Mouse (Mus musculus): Measurements from ENCODE around the gene Slc25a19. TPM values are rescaled to one million over a fixed set of nuclear protein-coding genes. Genes with fewer than 3 reads are reported as not detected.
A peak's percentile ranks its signal among the peaks of the same experiment; 100 is the strongest.

The Slc25a19 gene
- polyA plus RNA-seq, 1 experiment, result 20.5 TPM

DNA sequence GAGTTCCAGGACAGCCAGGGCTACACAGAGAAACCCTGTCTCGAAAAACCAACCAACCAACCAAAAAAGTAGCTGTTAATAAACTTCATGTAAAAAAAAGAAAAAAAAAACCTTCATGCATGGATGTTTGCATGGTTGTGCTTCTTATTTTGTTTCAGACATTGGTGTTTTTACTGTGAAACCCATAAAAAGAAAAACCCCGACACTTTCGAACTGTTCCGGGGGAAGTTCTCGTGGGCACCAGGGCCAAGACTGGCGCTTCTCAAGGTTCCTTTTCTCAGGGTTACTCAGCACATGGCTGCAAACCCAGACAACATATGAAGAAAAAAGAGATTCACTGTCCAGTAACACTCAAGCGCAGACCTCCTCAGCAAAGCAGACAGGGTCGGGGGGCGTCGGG is 4.8 kb upstream of the Slc25a19 start:
- Histone ChIP-seq H3K36me3 (replicated peaks; ENCODE audit: low read length) (no peaks in the 10 kb centered on the region), H3K27me3 (replicated peaks) (no peaks in the 10 kb centered on the region), H3K4me1 (peaks cover 53% of the 10 kb centered on the region), H3K4me3 (replicated peaks) (no peak overlapping the region), H3K9me3 (no peaks in the 10 kb centered on the region)
- TF ChIP-seq GATA1 (IDR thresholded peaks at IDR 0.05; ENCODE audit: borderline replicate concordance, low read length), result no peak
- no peak for TF ChIP-seq FLI1 (IDR thresholded peaks at IDR 0.05; ENCODE audit: low read length)

DNA sequence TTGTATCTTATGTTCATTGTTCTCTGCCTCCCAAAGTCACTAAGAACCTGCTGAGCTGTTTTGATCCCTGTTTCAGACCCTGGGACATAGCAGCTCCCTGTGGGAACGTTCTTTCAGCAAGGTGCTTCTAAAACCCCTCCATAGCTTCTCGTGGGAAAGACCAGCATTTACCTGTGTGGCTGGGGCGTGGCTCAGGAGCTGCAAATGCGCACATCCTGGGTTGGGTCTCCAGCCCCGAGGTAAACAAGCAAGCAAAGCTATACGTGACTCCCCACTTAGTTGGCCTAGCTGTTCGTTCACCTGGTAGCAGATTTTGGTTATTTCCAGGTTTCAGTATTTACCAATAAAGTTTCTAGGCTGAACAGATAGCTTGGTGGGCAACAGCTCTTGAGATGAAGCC is 4.2 kb upstream of the Slc25a19 start:
- no peak for TF ChIP-seq GATA1 (IDR thresholded peaks at IDR 0.05; ENCODE audit: borderline replicate concordance, low read length)
- TF ChIP-seq FLI1 (IDR thresholded peaks at IDR 0.05; ENCODE audit: low read length), result no peak
- peaks cover 58% of the 10 kb centered on the region for H3K4me1 ChIP-seq
- H3K4me3 ChIP-seq (replicated peaks), result no peak overlapping the region
- no peaks in the 10 kb centered on the region for H3K36me3 ChIP-seq (replicated peaks; ENCODE audit: low read length)
- H3K27me3 ChIP-seq (replicated peaks), result no peaks in the 10 kb centered on the region
- no peaks in the 10 kb centered on the region for H3K9me3 ChIP-seq

- peaks cover 66% of the 10 kb centered on the region for H3K4me1 ChIP-seq
- no peak for TF ChIP-seq FLI1 (IDR thresholded peaks at IDR 0.05; ENCODE audit: low read length)
- no peak for TF ChIP-seq GATA1 (IDR thresholded peaks at IDR 0.05; ENCODE audit: borderline replicate concordance, low read length)
- no peaks in the 10 kb centered on the region for H3K36me3 ChIP-seq (replicated peaks; ENCODE audit: low read length)
- H3K4me3 ChIP-seq (replicated peaks), result peak overlapping the region; percentile 82
- H3K9me3 ChIP-seq, result no peaks in the 10 kb centered on the region
- no peaks in the 10 kb centered on the region for H3K27me3 ChIP-seq (replicated peaks)
Measured at GRCm38 (mm10) chr11:115631505-115631890, 3.4 kb upstream of the Slc25a19 start.

DNA sequence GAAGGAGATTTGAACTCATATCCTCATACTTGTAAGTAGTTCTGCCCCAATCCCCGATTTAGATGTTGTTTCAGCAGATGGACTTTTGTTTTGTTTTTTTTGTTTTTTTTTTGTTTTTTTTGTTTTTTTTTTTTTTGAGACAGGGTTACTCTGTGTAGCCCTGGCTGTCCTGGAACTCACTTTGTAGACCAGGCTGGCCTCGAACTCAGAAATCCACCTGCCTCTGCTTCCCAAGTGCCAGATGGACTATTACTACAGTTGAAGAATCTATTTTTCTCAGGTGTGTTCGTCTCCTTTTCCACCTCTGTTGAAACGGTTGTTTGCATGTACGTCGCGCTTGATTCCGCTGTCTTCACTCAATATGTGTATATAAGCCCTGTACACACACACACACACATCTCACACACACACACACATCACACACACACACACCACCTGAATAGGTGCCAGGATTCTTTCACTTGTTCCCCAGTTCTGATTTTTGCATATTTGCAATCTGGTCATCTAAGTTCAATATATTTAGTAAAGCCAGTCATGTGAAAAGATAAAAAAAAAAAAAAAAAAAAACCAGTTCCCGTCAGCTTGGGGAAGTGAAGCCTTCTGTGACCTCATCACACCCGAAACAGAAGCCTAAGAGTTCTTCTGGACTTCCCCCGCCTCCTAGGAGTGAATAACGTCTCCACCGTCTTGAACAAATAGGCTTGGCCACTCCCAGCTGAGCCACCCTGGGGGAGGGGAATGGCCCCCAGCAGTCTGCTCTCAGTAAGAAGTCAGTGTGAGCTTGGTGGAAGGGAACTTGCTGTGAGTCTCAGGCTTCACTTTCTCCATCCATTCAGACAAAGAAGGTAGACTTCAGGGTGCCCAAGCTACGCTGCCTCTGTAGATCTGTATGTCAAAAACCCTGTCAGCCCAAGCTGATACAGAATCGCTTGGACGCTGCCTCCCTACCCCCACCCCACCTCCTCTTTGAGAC is 2.7 kb upstream of the Slc25a19 start:
- Histone ChIP-seq H3K4me1 (peaks cover 72% of the 10 kb centered on the region), H3K4me3 (replicated peaks) (peak overlapping the region; percentile 82), H3K36me3 (replicated peaks; ENCODE audit: low read length) (peaks cover 4% of the 10 kb centered on the region), H3K27me3 (replicated peaks) (no peaks in the 10 kb centered on the region), H3K9me3 (no peaks in the 10 kb centered on the region)
- TF ChIP-seq GATA1 (IDR thresholded peaks at IDR 0.05; ENCODE audit: borderline replicate concordance, low read length) (no peak), FLI1 (IDR thresholded peaks at IDR 0.05; ENCODE audit: low read length) (no peak)

GRCm38 (mm10) chr11:115629734-115630531 is 1.8 kb upstream of the Slc25a19 start:
- peaks cover 76% of the 10 kb centered on the region for H3K4me1 ChIP-seq
- TF ChIP-seq FLI1 (IDR thresholded peaks at IDR 0.05; ENCODE audit: low read length) (no peak), GATA1 (IDR thresholded peaks at IDR 0.05; ENCODE audit: borderline replicate concordance, low read length) (no peak)

GRCm38 (mm10) chr11:115628465-115629101 is 488 bp upstream of the Slc25a19 start:
- H3K27me3 ChIP-seq (replicated peaks), result no peaks in the 10 kb centered on the region
- H3K36me3 ChIP-seq (replicated peaks; ENCODE audit: low read length), result peaks cover 18% of the 10 kb centered on the region
- TF ChIP-seq FLI1 (IDR thresholded peaks at IDR 0.05; ENCODE audit: low read length) (no peak), GATA1 (IDR thresholded peaks at IDR 0.05; ENCODE audit: borderline replicate concordance, low read length) (no peak)
- H3K4me1 ChIP-seq, result peaks cover 66% of the 10 kb centered on the region
- no peaks in the 10 kb centered on the region for H3K9me3 ChIP-seq
- H3K4me3 ChIP-seq (replicated peaks), result peak overlapping the region; percentile 94

More at GRCm38 (mm10) chr11:115629734-115630531, 1.8 kb upstream of the Slc25a19 start:
- Histone ChIP-seq H3K4me3 (replicated peaks) (no peak overlapping the region), H3K27me3 (replicated peaks) (no peaks in the 10 kb centered on the region), H3K36me3 (replicated peaks; ENCODE audit: low read length) (peaks cover 9% of the 10 kb centered on the region), H3K9me3 (no peaks in the 10 kb centered on the region)

GRCm38 (mm10) chr11:115626824-115627616 is 1.1 kb downstream of the Slc25a19 start:
- Histone ChIP-seq H3K4me3 (replicated peaks) (peak overlapping the region; percentile 94), H3K27me3 (replicated peaks) (no peaks in the 10 kb centered on the region), H3K36me3 (replicated peaks; ENCODE audit: low read length) (peaks cover 33% of the 10 kb centered on the region), H3K9me3 (no peaks in the 10 kb centered on the region), H3K4me1 (peaks cover 53% of the 10 kb centered on the region)
- TF ChIP-seq FLI1 (IDR thresholded peaks at IDR 0.05; ENCODE audit: low read length) (no peak), GATA1 (IDR thresholded peaks at IDR 0.05; ENCODE audit: borderline replicate concordance, low read length) (no peak)

DNA sequence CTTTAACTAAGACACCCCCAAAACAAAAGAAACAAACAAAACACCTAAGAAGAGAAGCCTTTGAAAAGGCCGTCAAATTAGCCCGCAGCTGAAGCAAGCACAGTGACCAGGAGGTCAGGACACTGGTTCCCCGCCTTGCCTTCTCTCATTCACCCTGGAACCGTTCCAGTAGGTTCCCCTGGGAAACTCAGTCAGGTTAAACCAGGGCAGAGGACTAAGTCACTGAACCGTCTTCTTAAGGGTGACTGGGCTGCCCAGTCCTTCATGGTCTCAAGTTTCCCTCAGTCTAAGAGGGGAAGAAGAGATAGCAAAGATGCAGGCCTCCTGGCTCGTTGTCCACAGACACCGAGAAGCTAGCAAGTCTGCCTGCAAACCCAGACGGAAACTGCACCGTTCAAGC is 2.2 kb downstream of the Slc25a19 start:
- Histone ChIP-seq H3K27me3 (replicated peaks) (no peaks in the 10 kb centered on the region), H3K9me3 (no peaks in the 10 kb centered on the region), H3K4me1 (peaks cover 42% of the 10 kb centered on the region), H3K4me3 (replicated peaks) (no peak overlapping the region), H3K36me3 (replicated peaks; ENCODE audit: low read length) (peaks cover 43% of the 10 kb centered on the region)
- TF ChIP-seq FLI1 (IDR thresholded peaks at IDR 0.05; ENCODE audit: low read length) (no peak), GATA1 (IDR thresholded peaks at IDR 0.05; ENCODE audit: borderline replicate concordance, low read length) (no peak)
